Mouse (Mus musculus): Measurements from ENCODE around the gene Tom1l2. TPM values are rescaled to one million over a fixed set of nuclear protein-coding genes. Genes with fewer than 3 reads are reported as not detected.
A peak's percentile ranks its signal among the peaks of the same experiment; 100 is the strongest.

The Tom1l2 gene
- polyA plus RNA-seq, 1 experiment from 2014 or later: 29.6 TPM

DNA sequence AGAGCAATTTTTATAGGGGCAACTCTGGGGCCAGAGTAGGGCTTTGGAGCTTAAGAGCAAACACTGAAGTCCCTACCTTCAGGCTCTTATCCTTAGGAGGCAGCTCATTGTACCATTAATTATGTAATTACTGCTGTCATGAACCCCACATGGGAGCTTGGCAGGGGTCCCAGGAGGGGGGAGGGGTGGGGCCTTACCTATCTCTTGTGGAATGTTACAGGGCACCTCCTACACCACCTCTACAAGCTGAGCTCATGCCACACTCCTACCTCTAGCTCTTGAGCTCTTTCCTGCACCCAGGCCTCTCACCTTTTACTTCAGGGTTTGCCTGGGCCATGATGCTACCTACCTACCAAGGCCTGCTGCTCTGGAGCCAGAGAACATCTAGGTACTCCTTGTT, 174.2 kb downstream of the Tom1l2 start:
- Histone ChIP-seq H3K27me3 (replicated peaks; ENCODE audit: control insufficient read depth, insufficient read depth, low read length) (no peaks in the 10 kb centered on the region), H3K9ac (ENCODE audit: low read depth, low read length) (no peak overlapping the region), H3K4me3 (ENCODE audit: low read length) (no peak overlapping the region), H3K9me3 (ENCODE audit: control insufficient read depth, low read length) (no peaks in the 10 kb centered on the region), H3K36me3 (ENCODE audit: control insufficient read depth, insufficient read depth, low read length) (peaks cover 3% of the 10 kb centered on the region; the same call in 1 of the 2 replicates), H3K4me2 (ENCODE audit: low read depth, low read length) (no peak overlapping the region), H3K4me1 (ENCODE audit: control insufficient read depth, insufficient read depth, low read length) (peaks cover 81% of the 10 kb centered on the region), H3K27ac (ENCODE audit: low read length) (peak overlapping the region; percentile 86)
- peak; percentile 14 for ATAC-seq

DNA sequence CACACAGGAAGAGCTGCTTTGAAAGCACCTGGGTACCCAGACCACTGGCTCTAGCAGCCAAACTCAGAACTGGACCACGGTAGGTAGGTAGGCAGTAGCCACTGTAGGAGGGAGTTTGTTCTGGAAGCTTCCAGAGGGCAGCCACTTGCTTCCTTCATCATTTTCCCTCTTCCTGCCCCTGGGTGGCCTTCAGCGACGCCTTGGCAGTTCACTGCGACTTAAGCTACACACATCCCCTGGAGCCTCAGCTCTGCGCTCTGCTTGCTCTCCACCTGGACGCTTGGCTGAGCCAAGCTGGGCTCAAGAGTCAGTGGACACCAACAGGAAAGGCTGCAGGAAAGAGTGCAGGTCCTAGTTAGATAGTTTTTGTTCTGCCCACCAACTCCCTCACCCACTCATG, 174.7 kb downstream of the Tom1l2 start:
- no peak overlapping the region for H3K9ac ChIP-seq (ENCODE audit: low read depth, low read length)
- H3K27ac ChIP-seq (ENCODE audit: low read length): peak overlapping the region; percentile 86
- no peaks in the 10 kb centered on the region for H3K27me3 ChIP-seq (replicated peaks; ENCODE audit: control insufficient read depth, insufficient read depth, low read length)
- 44% methylated on average over 6 of the region's 6 CpGs for WGBS
- no peak for ATAC-seq
- H3K36me3 ChIP-seq (ENCODE audit: control insufficient read depth, insufficient read depth, low read length): peaks cover 3% of the 10 kb centered on the region; the same call in 1 of the 2 replicates
- no peak overlapping the region for H3K4me2 ChIP-seq (ENCODE audit: low read depth, low read length)
- H3K4me1 ChIP-seq (ENCODE audit: control insufficient read depth, insufficient read depth, low read length): peaks cover 80% of the 10 kb centered on the region
- H3K4me3 ChIP-seq (ENCODE audit: low read length): no peak overlapping the region
- no peaks in the 10 kb centered on the region for H3K9me3 ChIP-seq (ENCODE audit: control insufficient read depth, low read length)

DNA sequence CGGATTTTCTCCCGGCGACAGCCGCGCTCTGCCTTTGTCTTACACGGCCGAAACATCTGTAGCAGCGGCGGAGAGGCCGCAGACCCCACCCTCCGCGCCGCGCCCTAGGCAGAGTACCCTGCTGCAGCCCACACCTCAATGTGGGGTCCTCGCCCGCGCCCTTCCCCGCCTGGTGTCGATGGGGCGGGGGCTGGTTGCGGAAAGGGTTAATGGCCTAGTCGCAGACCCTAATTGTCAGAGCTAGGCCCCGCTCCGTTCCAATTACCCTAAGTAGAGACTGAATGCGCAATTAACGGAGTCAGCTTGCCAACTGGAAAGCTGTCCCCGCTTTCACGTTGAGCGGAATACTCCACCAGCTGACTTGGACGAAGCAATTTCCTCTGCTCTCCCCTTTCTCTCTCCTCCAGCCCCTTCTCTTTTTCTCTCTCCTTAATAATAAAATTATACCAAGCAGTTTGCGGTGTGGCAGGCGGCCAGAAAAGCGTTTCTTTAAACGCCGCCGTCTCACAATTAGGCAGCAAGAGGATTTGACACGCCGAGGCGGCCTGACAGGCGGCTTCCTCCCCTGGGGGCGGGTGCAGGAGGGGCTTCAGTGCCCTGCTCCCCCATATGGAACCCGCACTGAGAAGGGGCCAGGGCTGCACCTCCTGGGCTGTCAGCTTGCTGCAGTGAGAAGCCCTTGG, 175.6 kb downstream of the Tom1l2 start:
- 6% methylated on average over 38 of the region's 42 CpGs for WGBS
- no peak for ATAC-seq
- peak overlapping the region; percentile 99 for H3K4me2 ChIP-seq (ENCODE audit: low read depth, low read length)
- peak overlapping the region; percentile 65 for H3K4me3 ChIP-seq (ENCODE audit: low read length)
- H3K9me3 ChIP-seq (ENCODE audit: control insufficient read depth, low read length): no peaks in the 10 kb centered on the region
- H3K9ac ChIP-seq (ENCODE audit: low read depth, low read length): peak overlapping the region; percentile 74
- peaks cover 80% of the 10 kb centered on the region for H3K4me1 ChIP-seq (ENCODE audit: control insufficient read depth, insufficient read depth, low read length)
- no peaks in the 10 kb centered on the region for H3K27me3 ChIP-seq (replicated peaks; ENCODE audit: control insufficient read depth, insufficient read depth, low read length)
- peak overlapping the region; percentile 86 for H3K27ac ChIP-seq (ENCODE audit: low read length)
- H3K36me3 ChIP-seq (ENCODE audit: control insufficient read depth, insufficient read depth, low read length): peaks cover 3% of the 10 kb centered on the region; the same call in 1 of the 2 replicates

Small RNAs within 50 kb of the gene (microRNA-seq; reads per million reads assigned to microRNA genes)
- gene Gm27711 (not detected), gene Mir6921 (not detected), gene Mir6922 (not detected)

Other genes with a start within 250 kb of the Tom1l2 start
- 12.4 and 12.5 TPM in 2 replicates for gene Rai1, start 247.9 kb downstream of the Tom1l2 start, polyA plus RNA-seq (2015; fragmentation: Nextera tagmentation; extraction: Ambion mirVana)
- gene Srebf1, start 130.3 kb downstream of the Tom1l2 start, polyA plus RNA-seq (2015; fragmentation: Nextera tagmentation; extraction: Ambion mirVana): 81.0 and 95.2 TPM in 2 replicates
- 1.9 and 2.2 TPM in 2 replicates for gene Drc3, start 424 bp upstream of the Tom1l2 start, polyA plus RNA-seq (2015; fragmentation: Nextera tagmentation; extraction: Ambion mirVana)
- 20.4 and 22.4 TPM in 2 replicates for gene Gid4, start 64.2 kb upstream of the Tom1l2 start, polyA plus RNA-seq (2015; fragmentation: Nextera tagmentation; extraction: Ambion mirVana)
- 72.0 and 78.9 TPM in 2 replicates for gene Atpaf2, start 65.6 kb upstream of the Tom1l2 start, polyA plus RNA-seq (2015; fragmentation: Nextera tagmentation; extraction: Ambion mirVana)
- gene Drg2, start 101.7 kb upstream of the Tom1l2 start, polyA plus RNA-seq (2015; fragmentation: Nextera tagmentation; extraction: Ambion mirVana): 102 and 107 TPM in 2 replicates
- gene Myo15, start 116.4 kb upstream of the Tom1l2 start, polyA plus RNA-seq (2015; fragmentation: Nextera tagmentation; extraction: Ambion mirVana): 0.06 TPM in 2 replicates
- 25.9 and 33.0 TPM in 2 replicates for gene Alkbh5, start 183.5 kb upstream of the Tom1l2 start, polyA plus RNA-seq (2015; fragmentation: Nextera tagmentation; extraction: Ambion mirVana)

Data from intestine, embryonic 16.5 days (tissue).